Mouse (Mus musculus): ENCODE data around the gene Gpatch4. TPM values are rescaled to one million over a fixed set of nuclear protein-coding genes. Genes with fewer than 3 reads are reported as not detected.

Gpatch4 gene
- polyA plus RNA-seq, 1 experiment from 2014 or later = 44.0 TPM

Other genes starting within 250 kb of the Gpatch4 start
- gene Ntrk1, start 247.9 kb upstream of the Gpatch4 start, polyA plus RNA-seq (2016; fragmentation: Nextera tagmentation; extraction: Ambion mirVana) = 0.31 and 0.59 TPM in 2 replicates
- gene Insrr, start 246.2 kb upstream of the Gpatch4 start, polyA plus RNA-seq (2016; fragmentation: Nextera tagmentation; extraction: Ambion mirVana) = 0.05 TPM in 1 of 2 replicates, not detected in the other
- 9.4 and 10.2 TPM in 2 replicates for gene Pear1, start 218.8 kb upstream of the Gpatch4 start, polyA plus RNA-seq (2016; fragmentation: Nextera tagmentation; extraction: Ambion mirVana)
- gene Sh2d2a, start 196.4 kb upstream of the Gpatch4 start, polyA plus RNA-seq (2016; fragmentation: Nextera tagmentation; extraction: Ambion mirVana) = 0.04 and 0.11 TPM in 2 replicates
- 8.7 and 8.9 TPM in 2 replicates for gene Prcc, start 157.5 kb upstream of the Gpatch4 start, polyA plus RNA-seq (2016; fragmentation: Nextera tagmentation; extraction: Ambion mirVana)
- 393 and 400 TPM in 2 replicates for gene Hdgf, start 136.8 kb upstream of the Gpatch4 start, polyA plus RNA-seq (2016; fragmentation: Nextera tagmentation; extraction: Ambion mirVana)
- gene Mrpl24, start 123.6 kb upstream of the Gpatch4 start, polyA plus RNA-seq (2016; fragmentation: Nextera tagmentation; extraction: Ambion mirVana) = 57.0 and 57.3 TPM in 2 replicates
- 51.9 and 52.2 TPM in 2 replicates for gene Isg20l2, start 112.8 kb upstream of the Gpatch4 start, polyA plus RNA-seq (2016; fragmentation: Nextera tagmentation; extraction: Ambion mirVana)
- gene Rrnad1, start 112.4 kb upstream of the Gpatch4 start, polyA plus RNA-seq (2016; fragmentation: Nextera tagmentation; extraction: Ambion mirVana) = 11.1 and 11.4 TPM in 2 replicates
- 3.9 and 6.5 TPM in 2 replicates for gene Crabp2, start 94.4 kb upstream of the Gpatch4 start, polyA plus RNA-seq (2016; fragmentation: Nextera tagmentation; extraction: Ambion mirVana)
- gene Nes, start 72.0 kb upstream of the Gpatch4 start, polyA plus RNA-seq (2016; fragmentation: Nextera tagmentation; extraction: Ambion mirVana) = 7.2 and 7.3 TPM in 2 replicates
- gene Bcan, start 42.9 kb upstream of the Gpatch4 start, polyA plus RNA-seq (2016; fragmentation: Nextera tagmentation; extraction: Ambion mirVana) = not detected in 2 replicates
- gene Hapln2, start 15.5 kb upstream of the Gpatch4 start, polyA plus RNA-seq (2016; fragmentation: Nextera tagmentation; extraction: Ambion mirVana) = not detected in 2 replicates
- 72.1 TPM in 2 replicates for gene Naxe, start 15.4 kb downstream of the Gpatch4 start, polyA plus RNA-seq (2016; fragmentation: Nextera tagmentation; extraction: Ambion mirVana)
- not detected in 2 replicates for gene Ttc24, start 35.2 kb downstream of the Gpatch4 start, polyA plus RNA-seq (2016; fragmentation: Nextera tagmentation; extraction: Ambion mirVana)
- 11.2 and 11.8 TPM in 2 replicates for gene Iqgap3, start 38.9 kb downstream of the Gpatch4 start, polyA plus RNA-seq (2016; fragmentation: Nextera tagmentation; extraction: Ambion mirVana)
- gene Mef2d, start 99.3 kb downstream of the Gpatch4 start, polyA plus RNA-seq (2016; fragmentation: Nextera tagmentation; extraction: Ambion mirVana) = 12.1 and 13.6 TPM in 2 replicates
- 14.5 and 16.0 TPM in 2 replicates for gene Rhbg, start 211.6 kb downstream of the Gpatch4 start, polyA plus RNA-seq (2016; fragmentation: Nextera tagmentation; extraction: Ambion mirVana)
- gene Gm38392, start 244.1 kb downstream of the Gpatch4 start, polyA plus RNA-seq (2016; fragmentation: Nextera tagmentation; extraction: Ambion mirVana) = 0.20 TPM in 1 of 2 replicates, not detected in the other